Mouse (Mus musculus) 3T3-L1 (cell line): Measurements from ENCODE around the gene Ptges3l.
"Not testable (repeated sequence)": the region's sequence is repeated elsewhere in the genome, so short reads cannot be mapped to it uniquely, and the experiment has no call there.

ENCODE experiments used
- DNase-seq: peaks from one replicate; pipeline ENCODE4 v3.0.0-alpha.2; 2015; ENCODE audit warnings: low read depth, low spot score

Gene Ptges3l

DNA sequence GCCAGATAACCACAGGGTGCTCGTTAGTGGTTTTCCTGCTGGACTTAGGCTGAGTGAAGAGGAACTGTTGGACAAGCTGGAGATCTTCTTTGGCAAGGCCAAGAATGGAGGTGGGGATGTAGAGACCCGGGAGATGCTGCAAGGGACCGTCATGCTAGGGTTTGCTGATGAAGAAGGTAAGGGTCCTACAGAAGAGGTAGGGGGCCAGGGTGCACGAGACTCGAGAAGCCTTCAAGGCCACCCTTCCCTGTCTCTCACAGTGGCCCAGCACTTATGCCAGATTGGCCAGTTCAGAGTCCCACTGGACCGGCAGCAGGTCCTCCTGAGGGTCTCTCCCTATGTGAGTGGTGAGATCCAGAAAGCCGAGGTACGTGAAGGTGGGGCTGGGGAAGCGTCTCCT lies 32.5 kb upstream of the Ptges3l start:
- DNase-seq: no peak

GRCm38 (mm10) chr11:101455627-101456026 lies 30.5 kb upstream of the Ptges3l start:
- DNase-seq: no peak

- DNase-seq: peak; percentile 54
These were observed 29.6 kb upstream of the Ptges3l start for GRCm38 (mm10) chr11:101454702-101455101.

DNA sequence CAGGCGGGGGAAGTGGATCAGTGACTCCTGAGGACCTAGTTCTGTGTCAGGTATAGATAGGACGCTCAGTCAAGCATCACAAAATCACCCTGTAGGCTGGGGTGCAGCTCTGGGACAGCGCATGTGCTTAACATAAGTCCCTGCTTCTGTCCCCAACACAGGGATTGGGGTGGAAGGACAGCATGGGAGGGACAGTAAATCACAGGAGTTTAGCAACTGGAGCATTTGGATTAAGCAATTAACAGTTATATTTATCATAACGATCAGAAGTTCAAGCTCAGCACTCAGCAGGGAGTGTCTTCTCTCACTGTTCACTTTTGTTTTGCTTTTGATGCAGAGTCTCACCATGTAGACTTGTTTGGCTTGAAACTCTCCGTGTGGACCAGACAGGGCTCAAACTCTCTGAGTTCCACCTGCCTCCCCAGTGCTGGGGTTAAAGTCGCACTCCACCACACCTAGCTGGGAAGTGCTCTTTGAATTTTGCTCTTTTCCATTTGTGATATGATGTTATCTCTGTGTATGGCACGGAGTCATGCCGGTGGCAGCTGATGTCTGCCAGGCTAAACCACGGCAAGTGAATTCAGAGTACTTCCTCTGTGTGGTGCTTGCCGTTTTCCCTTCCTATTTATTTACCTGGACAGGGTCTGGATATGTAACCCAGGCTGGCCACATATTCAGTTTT lies 27.1 kb upstream of the Ptges3l start:
- no peak for DNase-seq

- peak; percentile 34 for DNase-seq
These were observed 26.4 kb upstream of the Ptges3l start for GRCm38 (mm10) chr11:101451536-101451935.

GRCm38 (mm10) chr11:101450394-101450793 lies 25.3 kb upstream of the Ptges3l start:
- DNase-seq: peak; percentile 60

- not testable (repeated sequence) for DNase-seq
These were observed 24.5 kb upstream of the Ptges3l start for GRCm38 (mm10) chr11:101449596-101449995.

DNA sequence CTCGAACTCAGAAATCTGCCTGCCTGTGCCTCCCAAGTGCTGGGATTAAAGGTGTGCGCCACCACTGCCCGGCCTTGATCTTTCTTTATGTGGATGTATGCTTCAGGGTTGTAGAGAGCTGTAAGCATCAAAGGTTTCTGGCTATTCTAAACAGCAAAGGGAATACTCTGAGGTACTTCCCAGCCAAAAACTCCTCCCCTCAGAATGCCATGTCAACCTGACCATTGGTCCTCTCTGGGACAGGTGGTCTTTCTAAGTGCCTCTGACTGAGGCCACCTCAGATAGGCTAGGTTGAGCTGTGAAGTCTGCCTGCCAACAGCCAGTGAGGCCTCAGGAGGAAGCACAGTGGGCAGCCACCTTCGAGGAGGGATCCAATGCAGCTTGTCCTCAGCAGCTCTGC lies 23.8 kb upstream of the Ptges3l start:
- DNase-seq: peak; percentile 52

GRCm38 (mm10) chr11:101448274-101448746 lies 23.2 kb upstream of the Ptges3l start, which contains the start of gene Ifi35:
TSS of gene Ifi35 (plus strand) at chr11:101448407.
- peak; percentile 98 for DNase-seq

- DNase-seq: no peak
These were observed 22.7 kb upstream of the Ptges3l start for GRCm38 (mm10) chr11:101447786-101448185.

DNA sequence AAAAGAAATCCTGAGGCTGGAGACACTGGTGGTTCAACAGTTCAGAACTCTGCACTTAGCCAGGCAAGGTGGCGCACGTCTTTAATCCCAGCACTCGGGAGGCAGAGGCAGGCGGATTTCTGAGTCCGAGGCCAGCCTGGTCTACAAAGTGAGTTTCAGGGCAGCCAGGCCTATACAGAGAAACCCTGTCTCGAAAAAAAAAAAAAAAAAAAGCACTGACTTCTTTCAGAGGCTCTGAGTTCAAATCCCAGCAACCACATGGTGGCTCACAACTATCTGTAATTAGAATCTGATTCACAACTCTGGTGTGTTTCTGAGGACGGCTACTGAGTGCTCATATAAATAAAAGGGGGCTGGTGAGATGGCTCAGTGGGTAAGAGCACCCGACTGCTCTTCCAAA lies 21.7 kb upstream of the Ptges3l start:
- not testable (repeated sequence) for DNase-seq

- DNase-seq: peak; percentile 50
These were observed 21.2 kb upstream of the Ptges3l start for GRCm38 (mm10) chr11:101446319-101446718.

GRCm38 (mm10) chr11:101442760-101443159 lies 17.6 kb upstream of the Ptges3l start:
- peak; percentile 42 for DNase-seq

DNA sequence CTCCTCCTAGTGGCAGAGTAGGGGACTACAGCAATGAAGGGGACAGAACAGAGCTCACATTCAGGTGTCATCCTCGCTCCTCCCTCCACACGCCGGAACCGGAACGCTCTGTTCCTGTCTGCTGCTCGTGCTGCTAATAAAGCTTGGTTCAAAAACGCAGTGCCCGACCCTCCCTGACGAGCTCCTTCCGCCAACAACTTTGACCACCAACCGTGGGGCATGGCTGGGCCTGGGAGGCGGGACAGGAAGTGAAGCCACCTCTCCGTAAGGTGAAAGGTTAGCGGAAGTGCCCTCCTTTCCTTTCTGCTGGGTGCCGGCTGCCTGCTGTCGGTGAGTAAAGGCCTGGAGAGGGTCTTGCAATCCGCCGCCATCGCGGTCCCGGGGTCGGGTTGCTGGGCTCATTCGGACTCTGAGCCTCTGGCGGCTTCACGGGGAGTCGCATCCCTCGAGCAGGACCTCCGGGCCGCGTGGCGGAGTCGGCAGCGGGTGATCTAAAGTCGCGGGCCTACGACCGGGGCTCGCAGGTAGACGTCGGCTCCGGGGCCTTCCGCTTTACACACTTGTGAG lies 17.1 kb upstream of the Ptges3l start, which contains the start of gene Rpl27:
Gene Rpl27, plus strand, starts transcription at position 172 of the 567 bp plus-strand sequence.
- peak; percentile 100 for DNase-seq

GRCm38 (mm10) chr11:101441450-101442126 lies 16.5 kb upstream of the Ptges3l start:
- DNase-seq: not testable (repeated sequence)

- DNase-seq: not testable (repeated sequence)
These were observed 12.9 kb upstream of the Ptges3l start for GRCm38 (mm10) chr11:101438006-101438405.

DNA sequence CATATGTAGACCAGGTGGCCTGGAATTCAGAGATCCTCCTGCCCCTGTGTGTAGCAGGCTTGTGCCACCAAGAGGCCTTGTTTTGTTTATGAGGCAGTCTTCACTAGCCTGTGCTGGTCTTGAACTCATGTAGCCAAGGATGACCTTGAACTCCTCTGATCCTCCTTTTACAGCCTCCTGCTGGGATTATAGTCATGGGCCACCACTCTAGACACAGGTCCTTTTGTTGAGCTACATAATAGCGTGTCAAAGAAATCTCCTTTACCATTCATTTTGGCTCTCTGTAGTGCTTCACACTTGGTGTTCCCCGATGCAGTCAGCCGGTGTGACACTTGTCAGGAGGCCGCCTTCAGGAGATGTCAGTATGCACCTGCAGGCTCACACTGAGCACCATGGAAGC lies 11.8 kb upstream of the Ptges3l start:
- DNase-seq: no peak

- DNase-seq: no peak
These were observed 10.7 kb upstream of the Ptges3l start for GRCm38 (mm10) chr11:101435831-101436230.

- no peak for DNase-seq
These were observed 8.3 kb upstream of the Ptges3l start for GRCm38 (mm10) chr11:101433396-101433795.

GRCm38 (mm10) chr11:101431327-101431726 lies 6.2 kb upstream of the Ptges3l start:
- DNase-seq: no peak

DNA sequence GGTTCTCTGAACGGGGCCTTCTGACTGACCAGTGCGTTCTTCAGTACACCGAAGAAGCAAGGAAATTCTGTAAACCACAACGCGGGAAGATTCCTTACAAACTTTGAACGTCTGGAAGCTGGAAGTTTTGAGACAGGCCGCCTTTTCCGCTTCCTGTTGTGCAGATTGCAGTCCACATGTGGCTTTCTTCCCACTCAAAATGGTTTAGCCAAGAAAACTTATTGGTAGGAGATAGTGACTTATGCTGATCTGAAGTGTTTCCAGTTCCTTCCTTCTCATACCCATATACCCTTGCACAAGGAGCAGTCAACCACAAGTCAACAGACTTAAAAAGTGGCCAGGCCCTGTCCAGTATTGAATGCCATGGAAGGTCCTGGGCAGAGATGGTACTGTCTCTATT lies 1.0 kb upstream of the Ptges3l start:
- no peak for DNase-seq

DNA sequence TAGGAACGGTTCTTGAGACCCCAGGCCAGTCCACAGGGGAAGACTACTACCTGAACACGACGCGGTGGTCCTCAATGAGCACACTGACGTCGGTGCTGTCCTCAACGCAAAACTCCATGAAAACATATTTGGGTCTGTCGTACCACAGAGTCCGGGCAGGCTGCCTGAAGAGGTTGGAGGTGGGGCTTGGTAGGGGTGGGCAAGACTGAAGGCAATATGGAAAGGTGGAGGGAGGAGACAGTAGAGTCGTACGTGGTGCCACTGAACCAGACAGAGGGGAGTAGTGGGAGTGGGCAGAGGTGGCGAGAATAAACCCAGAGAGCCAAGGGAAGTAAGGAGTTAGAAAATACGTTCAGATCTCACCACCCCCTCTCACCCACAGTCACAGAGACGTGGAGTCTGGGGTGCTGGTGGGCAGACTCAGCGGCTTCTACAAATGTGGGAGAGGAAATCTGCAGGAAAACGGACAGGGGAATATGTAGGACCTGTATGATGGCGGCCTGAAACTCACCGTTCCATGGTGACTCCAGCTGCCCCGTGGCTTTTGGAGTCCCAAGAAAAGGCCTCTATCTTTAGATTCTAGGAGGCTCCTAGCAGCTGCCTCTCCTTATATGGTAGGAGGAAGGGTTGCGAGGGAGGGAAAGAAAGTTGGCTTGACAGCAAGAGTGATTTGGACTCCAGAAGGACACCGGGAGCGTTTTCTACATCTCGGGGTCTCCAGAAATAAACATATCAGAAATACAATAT lies 855 bp downstream of the Ptges3l start, which contains the start of gene Gm27029:
Gene Gm27029, minus strand, starts transcription at position 692 of the 747 bp plus-strand sequence.
- DNase-seq: no peak
